Mouse (Mus musculus): ENCODE results near the gene Sgpp1.

- TF ChIP-seq POLR2A (IDR thresholded peaks at IDR 0.05; ENCODE audit: borderline replicate concordance, low read depth, low read length), result no peak
- TF ChIP-seq CTCF (IDR thresholded peaks at IDR 0.05; ENCODE audit: low read depth, low read length), result no peak
Observed at GRCm38 (mm10) chr12:75753730-75754129, 18.2 kb upstream of the Sgpp1 start.

Data from bone marrow macrophage, adult 2 months (primary cell).